Mouse (Mus musculus) brain, embryonic 18.5 days (tissue): ENCODE measurements at regions not wholly inside any gene's neighbourhood (a gene's known extent, or its start where the extent isn't known, plus 50 kb on each side); places are given as distances from the start of the nearest gene placed in this dataset.

Source experiments
- DNase-seq: peaks from one replicate; pipeline ENCODE4 v3.0.0-alpha.2; 2012; ENCODE audit warnings: low read depth, low spot score

GRCm38 (mm10) chr10:97248522-97248921, 230.9 kb upstream of the Dcn start:
- no peak for DNase-seq

- DNase-seq = no peak
Measured at GRCm38 (mm10) chr10:97249760-97250159, 229.6 kb upstream of the Dcn start.

- DNase-seq = no peak
Measured at GRCm38 (mm10) chr10:97250167-97250566, 229.2 kb upstream of the Dcn start.

- peak; percentile 28 for DNase-seq
Measured at GRCm38 (mm10) chr10:97265959-97266517, 213.4 kb upstream of the Dcn start.

- no peak for DNase-seq
Measured at GRCm38 (mm10) chr10:97282416-97282815, 197.0 kb upstream of the Dcn start.

- DNase-seq = no peak
Measured at GRCm38 (mm10) chr10:97282841-97283496, 196.4 kb upstream of the Dcn start.

GRCm38 (mm10) chr10:97304791-97305355, 174.5 kb upstream of the Dcn start:
- DNase-seq = no peak

- no peak for DNase-seq
Measured at GRCm38 (mm10) chr10:97309580-97309979, 169.8 kb upstream of the Dcn start.

- DNase-seq = no peak
Measured at GRCm38 (mm10) chr10:97312509-97312908, 166.9 kb upstream of the Dcn start.

- DNase-seq = peak; percentile 92
Measured at GRCm38 (mm10) chr10:97312978-97313377, 166.4 kb upstream of the Dcn start.

- DNase-seq = peak; percentile 93
Measured at GRCm38 (mm10) chr10:97313407-97313901, 166.0 kb upstream of the Dcn start.

- DNase-seq = no peak
Measured at GRCm38 (mm10) chr10:97332639-97333038, 146.8 kb upstream of the Dcn start.

- DNase-seq = no peak
Measured at GRCm38 (mm10) chr10:97334044-97334443, 145.4 kb upstream of the Dcn start.

- DNase-seq = no peak
Measured at GRCm38 (mm10) chr10:97334606-97335150, 144.7 kb upstream of the Dcn start.

GRCm38 (mm10) chr10:97338033-97338692, 141.2 kb upstream of the Dcn start:
- no peak for DNase-seq

- peak; percentile 50 for DNase-seq
Measured at GRCm38 (mm10) chr10:97339866-97340706, 139.3 kb upstream of the Dcn start.

GRCm38 (mm10) chr10:97345347-97345746, 134.1 kb upstream of the Dcn start:
- peak; percentile 24 for DNase-seq

- no peak for DNase-seq
Measured at GRCm38 (mm10) chr10:97346949-97347348, 132.5 kb upstream of the Dcn start.

GRCm38 (mm10) chr10:97368625-97369024, 110.8 kb upstream of the Dcn start:
- DNase-seq = no peak

- DNase-seq = peak; percentile 26
Measured at GRCm38 (mm10) chr10:97375824-97376223, 103.6 kb upstream of the Dcn start.

GRCm38 (mm10) chr10:97376376-97376775, 103.0 kb upstream of the Dcn start:
- DNase-seq = no peak
